Mouse (Mus musculus): Measurements from ENCODE around the gene Arrdc2.

DNA sequence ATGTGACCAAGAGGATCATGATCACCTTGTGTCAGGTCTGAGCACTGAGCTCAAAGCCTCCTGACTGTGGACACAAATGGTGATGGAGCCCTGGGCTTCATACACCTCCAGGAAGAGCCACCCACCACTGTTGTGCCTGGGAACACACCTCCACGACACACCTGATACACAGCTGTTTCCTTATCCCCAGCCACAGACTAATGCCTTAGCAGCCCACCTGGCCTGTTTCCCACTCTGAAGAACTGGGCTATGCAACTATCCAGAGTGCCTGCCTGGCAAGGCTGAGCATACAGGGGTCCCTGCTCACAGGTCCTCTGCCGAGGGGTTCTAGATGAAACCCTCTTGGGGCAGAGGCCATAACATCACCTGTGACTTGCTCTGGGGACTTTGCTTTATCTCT is 45.3 kb downstream of the Arrdc2 start:
- TF ChIP-seq POLR2A (IDR thresholded peaks at IDR 0.05; ENCODE audit: control insufficient read depth in 1 of 2, insufficient read depth in 1 of 2, low read depth in 1 of 2, low read length in 2 of 2, poor library complexity in 1 of 2) (no peak), GATA1 (IDR thresholded peaks at IDR 0.05; ENCODE audit: low read depth, low read length) (no peak), NELFE (IDR thresholded peaks at IDR 0.05; ENCODE audit: low read depth, low read length) (no peak), CTCF (IDR thresholded peaks at IDR 0.05 in 2 of 3, conservative IDR thresholded peaks at IDR 0.05 in 1 of 3; ENCODE audit: control insufficient read depth in 1 of 3, insufficient read depth in 1 of 3, low read depth in 2 of 3, low read length in 3 of 3, poor library complexity in 1 of 3, severe bottlenecking in 1 of 3) (no peak), TAL1 (IDR thresholded peaks at IDR 0.05; ENCODE audit: low read length) (no peak), MYC (IDR thresholded peaks at IDR 0.05; ENCODE audit: low read depth, low read length) (no peak), HCFC1 (IDR thresholded peaks at IDR 0.05; ENCODE audit: low read depth, low read length) (no peak), EP300 (IDR thresholded peaks at IDR 0.05; ENCODE audit: low read depth in 1 of 2, low read length in 2 of 2) (no peak)

All from MEL (cell line).